Mouse (Mus musculus): ENCODE measurements around the gene Pkp1. TPM values are rescaled to one million over a fixed set of nuclear protein-coding genes. Genes with fewer than 3 reads are reported as not detected.
A peak's percentile ranks its signal among the peaks of the same experiment; 100 is the strongest.

Gene Pkp1
- polyA plus RNA-seq (2015; fragmentation: Nextera tagmentation; extraction: Ambion mirVana), result 0.08 and 0.19 TPM in 2 replicates

- peak within 1 kb of the TSS; percentile 23 for H3K4me3 ChIP-seq
- peaks cover 71% of the 10 kb centered on the region for H3K27me3 ChIP-seq
- ATAC-seq (ENCODE audit: low FRiP score, low read depth), result no peak
- peaks cover 7% of the 10 kb centered on the region for H3K4me1 ChIP-seq (replicated peaks)
- H3K36me3 ChIP-seq, result no peaks in the 10 kb centered on the region
- peak within 1 kb of the TSS; percentile 51 for H3K4me2 ChIP-seq
- no peak within 1 kb of the TSS for H3K27ac ChIP-seq (replicated peaks)
- WGBS, result under 1% methylated on average over 67 of the region's 67 CpGs
- no peaks in the 10 kb centered on the region for H3K9me3 ChIP-seq
- H3K9ac ChIP-seq, result no peak within 1 kb of the TSS
Measured at GRCm38 (mm10) chr1:135918644-135919407, at the start of gene Pkp1. Gene Pkp1 (minus strand): TSS chr1:135919207.

- H3K4me1 ChIP-seq (replicated peaks), result no peaks in the 10 kb centered on the region
- no peak overlapping the region for H3K4me2 ChIP-seq
- H3K27ac ChIP-seq (replicated peaks), result no peak overlapping the region
- H3K36me3 ChIP-seq, result no peaks in the 10 kb centered on the region
- no peaks in the 10 kb centered on the region for H3K27me3 ChIP-seq
- no peak overlapping the region for H3K9ac ChIP-seq
- no peaks in the 10 kb centered on the region for H3K9me3 ChIP-seq
- no peak overlapping the region for H3K4me3 ChIP-seq
- no peak for ATAC-seq (ENCODE audit: low FRiP score, low read depth)
- WGBS, result 85% methylated on average over 4 of the region's 4 CpGs
Measured at GRCm38 (mm10) chr1:135967739-135968138, 48.7 kb upstream of the Pkp1 start.

- H3K4me3 ChIP-seq, result no peak overlapping the region
- no peaks in the 10 kb centered on the region for H3K27me3 ChIP-seq
- no peak overlapping the region for H3K27ac ChIP-seq (replicated peaks)
- ATAC-seq (ENCODE audit: low FRiP score, low read depth), result no peak
- H3K4me2 ChIP-seq, result no peak overlapping the region
- no peak overlapping the region for H3K9ac ChIP-seq
- H3K9me3 ChIP-seq, result no peaks in the 10 kb centered on the region
- no peaks in the 10 kb centered on the region for H3K4me1 ChIP-seq (replicated peaks)
- 60% methylated on average over 11 of the region's 11 CpGs for WGBS
- H3K36me3 ChIP-seq, result no peaks in the 10 kb centered on the region
Measured at GRCm38 (mm10) chr1:135964561-135964960, 45.6 kb upstream of the Pkp1 start.

- H3K4me3 ChIP-seq, result no peak overlapping the region
- H3K4me1 ChIP-seq (replicated peaks), result no peaks in the 10 kb centered on the region
- H3K9ac ChIP-seq, result no peak overlapping the region
- no peaks in the 10 kb centered on the region for H3K9me3 ChIP-seq
- WGBS, result 67% methylated on average over 5 of the region's 5 CpGs
- no peak overlapping the region for H3K27ac ChIP-seq (replicated peaks)
- no peaks in the 10 kb centered on the region for H3K36me3 ChIP-seq
- ATAC-seq (ENCODE audit: low FRiP score, low read depth), result no peak
- no peaks in the 10 kb centered on the region for H3K27me3 ChIP-seq
- no peak overlapping the region for H3K4me2 ChIP-seq
Measured at GRCm38 (mm10) chr1:135963177-135963576, 44.2 kb upstream of the Pkp1 start.

- ATAC-seq (ENCODE audit: low FRiP score, low read depth), result no peak
- H3K9me3 ChIP-seq, result no peaks in the 10 kb centered on the region
- no peak overlapping the region for H3K4me3 ChIP-seq
- no peak overlapping the region for H3K9ac ChIP-seq
- H3K36me3 ChIP-seq, result no peaks in the 10 kb centered on the region
- no peak overlapping the region for H3K4me2 ChIP-seq
- 54% methylated on average over 4 of the region's 4 CpGs for WGBS
- no peaks in the 10 kb centered on the region for H3K27me3 ChIP-seq
- no peak overlapping the region for H3K27ac ChIP-seq (replicated peaks)
- no peaks in the 10 kb centered on the region for H3K4me1 ChIP-seq (replicated peaks)
Measured at GRCm38 (mm10) chr1:135958483-135958882, 39.5 kb upstream of the Pkp1 start.

- 71% methylated on average over 2 of the region's 2 CpGs for WGBS
- H3K4me1 ChIP-seq (replicated peaks), result peaks cover 10% of the 10 kb centered on the region; the same call in 1 of the 2 replicates
- H3K9ac ChIP-seq, result no peak overlapping the region
- no peak overlapping the region for H3K4me3 ChIP-seq
- no peak overlapping the region for H3K4me2 ChIP-seq
- H3K27me3 ChIP-seq, result no peaks in the 10 kb centered on the region
- no peak for ATAC-seq (ENCODE audit: low FRiP score, low read depth)
- no peak overlapping the region for H3K27ac ChIP-seq (replicated peaks)
- H3K9me3 ChIP-seq, result no peaks in the 10 kb centered on the region
- no peaks in the 10 kb centered on the region for H3K36me3 ChIP-seq
Measured at GRCm38 (mm10) chr1:135948871-135949270, 29.9 kb upstream of the Pkp1 start.

GRCm38 (mm10) chr1:135946247-135946646 is 27.2 kb upstream of the Pkp1 start:
- Histone ChIP-seq H3K4me3 (no peak overlapping the region), H3K27ac (replicated peaks) (no peak overlapping the region), H3K36me3 (no peaks in the 10 kb centered on the region), H3K4me1 (replicated peaks) (peaks cover 10% of the 10 kb centered on the region; the same call in 1 of the 2 replicates), H3K4me2 (no peak overlapping the region), H3K27me3 (no peaks in the 10 kb centered on the region), H3K9me3 (no peaks in the 10 kb centered on the region), H3K9ac (no peak overlapping the region)
- 61% methylated on average over 4 of the region's 4 CpGs for WGBS
- no peak for ATAC-seq (ENCODE audit: low FRiP score, low read depth)

- 15% methylated on average over 7 of the region's 7 CpGs for WGBS
- no peaks in the 10 kb centered on the region for H3K9me3 ChIP-seq
- H3K4me3 ChIP-seq, result no peak overlapping the region
- H3K36me3 ChIP-seq, result no peaks in the 10 kb centered on the region
- no peak for ATAC-seq (ENCODE audit: low FRiP score, low read depth)
- no peak overlapping the region for H3K9ac ChIP-seq
- peaks cover 10% of the 10 kb centered on the region; the same call in 1 of the 2 replicates for H3K4me1 ChIP-seq (replicated peaks)
- H3K27ac ChIP-seq (replicated peaks), result no peak overlapping the region
- H3K4me2 ChIP-seq, result no peak overlapping the region
- H3K27me3 ChIP-seq, result no peaks in the 10 kb centered on the region
Measured at GRCm38 (mm10) chr1:135945711-135946110, 26.7 kb upstream of the Pkp1 start.

GRCm38 (mm10) chr1:135944526-135945259 is 25.7 kb upstream of the Pkp1 start:
- no peaks in the 10 kb centered on the region for H3K9me3 ChIP-seq
- H3K36me3 ChIP-seq, result no peaks in the 10 kb centered on the region
- 46% methylated on average over 12 of the region's 12 CpGs for WGBS
- H3K4me2 ChIP-seq, result peak overlapping the region; percentile 32; the same call in 1 of the 2 replicates
- peaks cover 10% of the 10 kb centered on the region; the same call in 1 of the 2 replicates for H3K4me1 ChIP-seq (replicated peaks)
- peak; percentile 79 for ATAC-seq (ENCODE audit: low FRiP score, low read depth)
- no peak overlapping the region for H3K9ac ChIP-seq
- H3K27ac ChIP-seq (replicated peaks), result no peak overlapping the region
- H3K4me3 ChIP-seq, result no peak overlapping the region
- H3K27me3 ChIP-seq, result no peaks in the 10 kb centered on the region

GRCm38 (mm10) chr1:135943713-135944112 is 24.7 kb upstream of the Pkp1 start:
- Histone ChIP-seq H3K36me3 (no peaks in the 10 kb centered on the region), H3K4me1 (replicated peaks) (peaks cover 10% of the 10 kb centered on the region; the same call in 1 of the 2 replicates), H3K4me3 (no peak overlapping the region), H3K9ac (no peak overlapping the region), H3K27ac (replicated peaks) (no peak overlapping the region), H3K9me3 (no peaks in the 10 kb centered on the region), H3K27me3 (no peaks in the 10 kb centered on the region), H3K4me2 (no peak overlapping the region)
- 97% methylated on average over 2 of the region's 2 CpGs for WGBS
- ATAC-seq (ENCODE audit: low FRiP score, low read depth), result no peak

- Histone ChIP-seq H3K4me3 (no peak overlapping the region), H3K27me3 (no peaks in the 10 kb centered on the region), H3K36me3 (no peaks in the 10 kb centered on the region), H3K9me3 (no peaks in the 10 kb centered on the region), H3K4me2 (no peak overlapping the region), H3K27ac (replicated peaks) (no peak overlapping the region), H3K9ac (no peak overlapping the region), H3K4me1 (replicated peaks) (peaks cover 10% of the 10 kb centered on the region; the same call in 1 of the 2 replicates)
- no peak for ATAC-seq (ENCODE audit: low FRiP score, low read depth)
- WGBS, result 28% methylated on average over 7 of the region's 7 CpGs
Measured at GRCm38 (mm10) chr1:135942116-135942515, 23.1 kb upstream of the Pkp1 start.

GRCm38 (mm10) chr1:135941259-135942006 is 22.4 kb upstream of the Pkp1 start:
- no peak overlapping the region for H3K4me3 ChIP-seq
- ATAC-seq (ENCODE audit: low FRiP score, low read depth), result no peak
- no peaks in the 10 kb centered on the region for H3K27me3 ChIP-seq
- peaks cover 10% of the 10 kb centered on the region; the same call in 1 of the 2 replicates for H3K4me1 ChIP-seq (replicated peaks)
- H3K9ac ChIP-seq, result no peak overlapping the region
- no peak overlapping the region for H3K4me2 ChIP-seq
- no peak overlapping the region for H3K27ac ChIP-seq (replicated peaks)
- WGBS, result 76% methylated on average over 6 of the region's 6 CpGs
- no peaks in the 10 kb centered on the region for H3K36me3 ChIP-seq
- no peaks in the 10 kb centered on the region for H3K9me3 ChIP-seq
